Mouse (Mus musculus) 416B (cell line): ENCODE data around the gene Gm10147.
"Not testable (repeated sequence)": the region's sequence is repeated elsewhere in the genome, so short reads cannot be mapped to it uniquely, and the experiment has no call there.

Source experiments
- DNase-seq: peaks from one replicate; pipeline ENCODE4 v3.0.0; 2011; ENCODE audit warnings: low read depth

The Gm10147 gene

DNA sequence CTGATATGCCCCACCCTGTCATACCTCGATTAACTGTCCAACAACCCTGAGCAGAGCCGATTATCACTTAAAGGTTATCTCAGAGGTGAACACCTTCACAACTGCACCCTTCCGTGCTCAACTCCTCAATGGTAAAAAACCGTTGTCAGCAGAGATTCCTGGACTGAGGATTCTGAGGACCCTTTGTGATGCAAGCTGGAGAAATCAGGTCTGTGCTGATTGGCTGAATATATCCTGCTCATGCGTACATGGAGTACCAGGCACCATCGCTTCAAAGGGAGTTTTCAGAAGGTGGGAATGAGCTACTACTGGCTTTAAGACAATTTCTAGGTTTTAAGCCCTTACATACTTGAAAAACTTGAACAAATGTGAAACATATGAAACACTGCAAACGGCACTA, at the start of gene Gm10147:
TSS of gene Gm10147 (minus strand) at position 101 of the 400 bp plus-strand sequence.
- not testable (repeated sequence) for DNase-seq
